Mouse (Mus musculus) lung, postnatal 36 days (tissue): Measurements from ENCODE around the gene Fam71e1.

ENCODE experiments used
- DNase-seq: peaks from one replicate; pipeline ENCODE4 v3.0.0; 2022; ENCODE audit warnings: mixed read lengths

The Fam71e1 gene

GRCm38 (mm10) chr7:44495992-44496770 is at the start of gene Fam71e1, which contains the start of gene Emc10:
Gene Fam71e1, plus strand, starts transcription at chr7:44496581.
Gene Emc10, minus strand, starts transcription at chr7:44496529.
- peak; percentile 98 for DNase-seq

GRCm38 (mm10) chr7:44453256-44453655 is 43.1 kb upstream of the Fam71e1 start:
- DNase-seq: no peak

- DNase-seq: no peak
Observed at GRCm38 (mm10) chr7:44456302-44456701, 40.1 kb upstream of the Fam71e1 start.

- DNase-seq: no peak
Observed at GRCm38 (mm10) chr7:44460067-44460466, 36.3 kb upstream of the Fam71e1 start.

DNA sequence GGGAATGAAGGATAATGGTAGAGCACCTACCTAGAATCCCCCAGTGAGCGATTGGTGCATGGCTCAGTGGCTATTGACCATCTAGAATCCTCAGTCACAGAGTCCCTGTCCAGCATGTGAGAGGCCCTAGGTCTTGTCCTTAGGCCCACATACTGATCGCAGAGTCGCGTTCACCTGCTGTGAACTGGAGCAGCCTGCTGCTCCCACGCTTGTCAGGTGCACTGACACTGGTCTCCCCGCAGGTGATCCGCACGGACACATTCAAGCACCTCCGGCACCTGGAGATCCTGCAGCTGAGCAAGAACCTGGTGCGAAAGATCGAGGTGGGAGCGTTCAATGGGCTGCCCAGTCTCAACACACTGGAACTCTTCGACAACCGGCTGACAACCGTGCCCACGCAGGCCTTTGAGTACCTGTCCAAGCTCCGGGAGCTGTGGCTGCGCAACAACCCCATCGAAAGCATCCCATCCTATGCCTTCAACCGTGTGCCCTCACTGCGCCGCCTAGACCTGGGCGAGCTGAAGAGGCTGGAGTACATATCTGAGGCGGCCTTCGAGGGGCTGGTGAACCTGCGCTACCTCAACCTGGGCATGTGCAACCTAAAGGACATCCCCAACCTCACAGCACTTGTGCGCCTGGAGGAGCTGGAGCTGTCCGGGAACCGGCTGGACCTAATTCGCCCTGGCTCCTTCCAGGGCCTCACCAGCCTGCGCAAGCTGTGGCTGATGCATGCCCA is 35.4 kb upstream of the Fam71e1 start:
- DNase-seq: no peak

DNA sequence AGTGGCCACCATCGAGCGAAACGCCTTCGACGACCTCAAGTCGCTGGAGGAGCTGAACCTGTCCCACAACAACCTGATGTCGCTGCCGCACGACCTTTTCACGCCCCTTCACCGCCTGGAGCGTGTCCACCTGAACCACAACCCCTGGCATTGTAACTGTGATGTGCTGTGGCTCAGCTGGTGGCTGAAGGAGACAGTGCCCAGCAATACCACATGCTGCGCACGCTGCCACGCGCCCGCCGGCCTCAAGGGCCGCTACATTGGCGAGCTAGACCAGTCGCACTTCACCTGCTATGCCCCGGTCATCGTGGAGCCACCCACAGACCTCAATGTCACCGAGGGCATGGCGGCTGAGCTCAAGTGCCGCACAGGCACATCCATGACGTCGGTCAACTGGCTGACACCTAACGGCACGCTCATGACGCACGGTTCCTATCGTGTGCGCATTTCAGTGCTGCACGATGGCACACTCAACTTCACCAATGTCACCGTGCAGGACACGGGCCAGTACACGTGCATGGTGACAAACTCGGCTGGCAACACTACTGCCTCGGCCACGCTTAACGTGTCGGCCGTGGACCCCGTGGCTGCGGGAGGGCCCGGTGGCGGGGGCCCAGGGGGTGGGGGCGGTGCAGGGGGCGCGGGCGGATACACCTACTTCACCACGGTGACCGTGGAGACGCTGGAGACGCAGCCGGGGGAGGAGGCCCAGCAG is 34.7 kb upstream of the Fam71e1 start:
- DNase-seq: no peak

GRCm38 (mm10) chr7:44462218-44463055 is 33.9 kb upstream of the Fam71e1 start:
- no peak for DNase-seq

- DNase-seq: no peak
Observed at GRCm38 (mm10) chr7:44463056-44463425, 33.3 kb upstream of the Fam71e1 start.

GRCm38 (mm10) chr7:44463556-44464225 is 32.7 kb upstream of the Fam71e1 start:
- DNase-seq: no peak

DNA sequence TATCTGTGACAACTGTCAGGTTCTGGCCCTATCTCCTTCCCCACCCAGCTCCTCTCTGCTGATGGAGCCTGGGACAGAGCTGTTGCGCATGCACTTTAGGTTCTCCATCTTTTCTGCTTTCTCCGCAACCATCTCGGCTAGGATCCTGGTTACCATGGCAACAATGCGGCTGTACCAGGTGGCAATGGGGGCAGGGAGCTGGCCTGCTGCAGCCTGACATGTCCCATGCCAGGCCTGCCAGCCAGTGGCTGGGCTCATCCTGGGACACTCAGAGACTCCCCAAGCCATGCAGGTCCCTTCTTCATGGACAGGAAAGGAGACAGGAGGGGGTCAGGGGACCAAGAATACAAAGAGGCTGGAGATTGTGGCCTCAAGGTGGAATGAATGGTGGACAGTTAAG is 31.9 kb upstream of the Fam71e1 start:
- DNase-seq: no peak

GRCm38 (mm10) chr7:44465111-44465510 is 31.3 kb upstream of the Fam71e1 start, which contains the start of gene Aspdh:
Gene Aspdh, plus strand, starts transcription at chr7:44465391.
- DNase-seq: no peak

- no peak for DNase-seq
Observed at GRCm38 (mm10) chr7:44466006-44466887, 30.1 kb upstream of the Fam71e1 start.

DNA sequence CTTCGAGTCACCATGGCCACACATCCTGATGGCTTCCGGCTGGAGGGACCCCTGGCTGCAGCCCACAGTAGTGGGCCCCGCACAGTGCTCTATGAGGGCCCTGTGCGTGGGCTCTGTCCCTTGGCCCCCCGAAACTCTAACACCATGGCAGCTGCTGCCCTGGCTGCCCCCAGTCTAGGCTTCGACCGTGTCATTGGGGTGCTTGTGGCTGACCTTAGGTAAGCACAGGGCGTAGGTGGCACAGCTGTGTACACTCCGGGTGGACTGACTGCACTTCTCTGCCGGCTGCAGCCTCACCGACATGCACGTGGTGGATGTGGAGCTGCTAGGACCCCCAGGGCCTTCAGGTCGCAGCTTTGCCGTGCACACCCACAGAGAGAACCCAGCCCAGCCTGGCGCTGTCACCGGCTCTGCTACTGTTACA is 29.5 kb upstream of the Fam71e1 start:
- no peak for DNase-seq

DNA sequence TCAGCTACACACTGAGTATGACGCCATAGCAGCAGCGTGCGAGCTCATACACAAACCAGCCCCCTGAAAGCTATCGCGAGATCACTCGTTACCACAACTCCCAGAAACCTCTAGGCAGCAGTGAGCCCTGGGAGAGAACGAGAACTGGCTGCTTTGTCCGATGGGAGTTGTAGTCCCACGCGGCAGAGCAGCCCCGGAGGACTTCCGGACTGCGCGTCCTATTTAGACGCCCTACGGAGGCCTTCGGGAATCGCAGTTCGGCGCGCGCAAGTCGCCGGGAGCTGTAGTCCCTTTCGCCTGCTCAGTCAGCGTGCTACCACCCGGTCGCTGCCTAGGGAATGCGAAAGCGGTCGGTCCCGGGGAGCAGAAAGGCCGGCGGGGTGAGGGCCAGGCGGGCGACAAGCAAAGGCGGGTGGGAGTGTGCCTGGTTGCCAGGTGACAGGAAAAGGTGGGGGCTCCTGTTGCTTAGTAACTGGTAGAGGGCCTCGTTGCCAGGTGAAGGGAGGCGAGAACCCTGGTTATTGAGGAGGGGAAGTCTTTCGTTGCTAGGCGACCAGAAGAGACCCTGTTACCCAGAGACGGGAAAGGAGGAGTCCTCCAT is 28.5 kb upstream of the Fam71e1 start, which contains the start of gene Josd2:
Gene Josd2, plus strand, starts transcription at position 170 of the 601 bp plus-strand sequence.
- DNase-seq: peak; percentile 99

DNA sequence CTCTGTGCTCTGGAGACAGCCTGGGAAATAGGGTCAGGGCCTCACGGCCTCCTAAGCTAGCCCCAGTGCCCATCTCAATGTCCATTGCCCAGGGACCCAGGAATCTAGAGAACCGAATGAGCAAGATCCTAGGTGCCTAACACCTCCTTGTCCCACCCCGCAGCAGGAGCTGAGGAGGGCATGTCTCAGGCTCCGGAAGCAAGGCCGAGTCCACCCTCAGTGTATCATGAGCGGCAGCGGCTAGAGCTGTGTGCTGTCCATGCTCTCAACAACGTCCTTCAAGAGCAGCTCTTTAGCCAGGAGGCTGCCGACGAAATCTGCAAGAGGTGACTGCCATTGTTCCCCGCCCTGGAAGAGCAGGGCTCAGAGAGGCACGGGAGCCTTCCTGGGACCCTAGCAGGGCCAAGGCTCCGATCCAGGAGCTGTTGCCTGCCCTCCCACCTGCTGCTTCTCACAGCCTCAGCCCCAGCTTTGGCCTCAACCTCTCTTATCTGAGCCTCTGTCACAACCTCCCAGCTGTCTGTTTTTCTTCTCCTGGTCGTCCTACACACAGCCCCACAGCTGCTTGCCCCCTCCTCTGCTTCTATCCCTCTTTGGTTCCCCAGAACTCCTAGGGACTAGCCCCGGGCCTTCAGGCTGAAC is 27.6 kb upstream of the Fam71e1 start:
- DNase-seq: no peak

DNA sequence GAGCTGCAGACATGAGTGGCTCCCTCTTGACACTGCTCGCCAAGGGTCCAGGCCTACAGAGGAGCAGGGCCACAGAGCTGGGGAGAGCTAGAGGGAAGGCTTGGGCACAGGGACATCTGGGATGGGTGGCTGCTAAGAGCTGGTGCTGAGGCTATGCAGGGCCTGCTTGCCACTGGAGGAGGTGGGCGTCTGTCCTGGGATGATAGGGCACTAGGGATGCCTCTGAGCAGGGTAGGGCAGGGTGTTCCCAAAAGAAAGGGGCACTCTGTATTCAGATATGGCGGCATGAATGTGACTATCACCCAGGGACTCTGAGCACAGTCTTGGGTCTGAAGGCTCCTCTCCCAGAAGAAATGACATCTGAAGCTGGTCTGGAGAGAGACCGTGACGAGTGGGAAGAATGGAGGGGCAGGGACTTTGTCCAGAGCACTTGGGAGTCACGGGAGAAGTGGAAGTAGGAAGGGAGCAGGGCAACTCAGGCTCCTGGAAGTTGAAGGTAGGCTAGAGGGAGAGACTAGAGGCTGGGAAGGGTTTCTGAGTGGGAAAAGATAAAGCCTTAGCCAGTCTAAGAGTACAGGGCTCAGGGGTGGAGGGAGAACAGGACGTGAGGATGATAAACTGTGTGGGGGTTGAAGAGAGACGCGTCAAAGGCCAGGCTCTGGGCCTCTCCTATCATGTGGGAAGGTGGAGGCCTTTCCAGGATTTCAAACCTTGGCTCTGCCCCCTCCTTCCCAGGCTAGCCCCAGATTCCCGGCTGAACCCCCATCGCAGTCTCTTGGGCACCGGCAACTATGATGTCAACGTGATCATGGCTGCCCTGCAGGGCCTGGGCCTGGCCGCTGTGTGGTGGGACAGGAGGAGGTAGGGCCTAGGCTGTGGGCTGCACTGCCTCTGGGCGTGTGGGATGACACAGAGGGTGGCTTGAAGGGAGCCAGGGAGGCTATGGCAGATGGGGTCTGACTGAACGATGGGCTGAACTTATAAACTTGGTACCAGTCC is 26.4 kb upstream of the Fam71e1 start:
- no peak for DNase-seq

- DNase-seq: no peak
Observed at GRCm38 (mm10) chr7:44470696-44471612, 25.4 kb upstream of the Fam71e1 start.
